Mouse (Mus musculus): ENCODE data around the gene H2-Aa. TPM values are rescaled to one million over a fixed set of nuclear protein-coding genes. Genes with fewer than 3 reads are reported as not detected.

The H2-Aa gene
- polyA plus RNA-seq, 1 experiment, result not detected

GRCm38 (mm10) chr17:34308161-34308560 is 20.5 kb upstream of the H2-Aa start:
- H3K36me3 ChIP-seq (ENCODE audit: control insufficient read depth, insufficient read depth), result no peaks in the 10 kb centered on the region
- H3K27me3 ChIP-seq (ENCODE audit: control insufficient read depth, insufficient read depth, insufficient read length), result peaks cover 12% of the 10 kb centered on the region
- no peak overlapping the region for H3ac ChIP-seq (ENCODE audit: control insufficient read depth, insufficient read length)
- no peaks in the 10 kb centered on the region for H3K79me2 ChIP-seq (ENCODE audit: control insufficient read depth, insufficient read depth)
- H3K4me3 ChIP-seq, result no peak overlapping the region
- no peak overlapping the region for H3K4me2 ChIP-seq (ENCODE audit: low read depth)
- TF ChIP-seq CEBPB (IDR thresholded peaks at IDR 0.05; ENCODE audit: insufficient read depth, poor library complexity, severe bottlenecking) (no peak), MAX (IDR thresholded peaks at IDR 0.05; ENCODE audit: low read depth) (no peak), E2F4 (IDR thresholded peaks at IDR 0.05; ENCODE audit: insufficient read depth) (no peak), MYOG (IDR thresholded peaks at IDR 0.05; ENCODE audit: control insufficient read depth in 1 of 3, insufficient read depth in 1 of 3, insufficient read length in 2 of 3, low read depth in 2 of 3) (no peak), MYOD1 (IDR thresholded peaks at IDR 0.05; ENCODE audit: control insufficient read depth in 1 of 3, insufficient read length in 2 of 3, low read depth in 2 of 3) (no peak), USF1 (IDR thresholded peaks at IDR 0.05; ENCODE audit: low read depth) (no peak)

- peaks cover 10% of the 10 kb centered on the region for H3K27me3 ChIP-seq (ENCODE audit: control insufficient read depth, insufficient read depth, insufficient read length)
- H3K36me3 ChIP-seq (ENCODE audit: control insufficient read depth, insufficient read depth), result no peaks in the 10 kb centered on the region
- no peak overlapping the region for H3ac ChIP-seq (ENCODE audit: control insufficient read depth, insufficient read length)
- no peak overlapping the region for H3K4me2 ChIP-seq (ENCODE audit: low read depth)
- H3K4me3 ChIP-seq, result no peak overlapping the region
- no peaks in the 10 kb centered on the region for H3K79me2 ChIP-seq (ENCODE audit: control insufficient read depth, insufficient read depth)
- no peak for TF ChIP-seq REST (IDR thresholded peaks at IDR 0.05; ENCODE audit: insufficient read depth, insufficient read length)
- no peak for TF ChIP-seq TCF12 (IDR thresholded peaks at IDR 0.05; ENCODE audit: insufficient read depth, poor library complexity, severe bottlenecking)
- TF ChIP-seq SRF (IDR thresholded peaks at IDR 0.05; ENCODE audit: control insufficient read depth, insufficient read length, low read depth), result no peak
- no peak for TF ChIP-seq MYOD1 (IDR thresholded peaks at IDR 0.05; ENCODE audit: control insufficient read depth in 1 of 3, insufficient read length in 2 of 3, low read depth in 2 of 3)
- TF ChIP-seq POLR2AphosphoS2 (IDR thresholded peaks at IDR 0.05; ENCODE audit: insufficient read length, low read depth), result no peak
- TF ChIP-seq POLR2A (IDR thresholded peaks at IDR 0.05; ENCODE audit: insufficient read length, low read depth), result no peak
- no peak for TF ChIP-seq USF1 (IDR thresholded peaks at IDR 0.05; ENCODE audit: low read depth)
- no peak for TF ChIP-seq MYOG (IDR thresholded peaks at IDR 0.05; ENCODE audit: control insufficient read depth in 1 of 3, insufficient read depth in 1 of 3, insufficient read length in 2 of 3, low read depth in 2 of 3)
- TF ChIP-seq E2F4 (IDR thresholded peaks at IDR 0.05; ENCODE audit: insufficient read depth), result no peak
- no peak for TF ChIP-seq MAX (IDR thresholded peaks at IDR 0.05; ENCODE audit: low read depth)
- no peak for TF ChIP-seq CEBPB (IDR thresholded peaks at IDR 0.05; ENCODE audit: insufficient read depth, poor library complexity, severe bottlenecking)
- no peak for TF ChIP-seq TCF3 (IDR thresholded peaks at IDR 0.05; ENCODE audit: insufficient read length, low read depth)
These were observed 19.6 kb upstream of the H2-Aa start for GRCm38 (mm10) chr17:34307216-34307615.

GRCm38 (mm10) chr17:34306407-34306806 is 18.8 kb upstream of the H2-Aa start:
- TF ChIP-seq TCF12 (IDR thresholded peaks at IDR 0.05; ENCODE audit: insufficient read depth, poor library complexity, severe bottlenecking), result no peak
- TF ChIP-seq POLR2A (IDR thresholded peaks at IDR 0.05; ENCODE audit: insufficient read length, low read depth), result no peak
- no peak for TF ChIP-seq REST (IDR thresholded peaks at IDR 0.05; ENCODE audit: insufficient read depth, insufficient read length)
- no peak for TF ChIP-seq MYOG (IDR thresholded peaks at IDR 0.05; ENCODE audit: control insufficient read depth in 1 of 3, insufficient read depth in 1 of 3, insufficient read length in 2 of 3, low read depth in 2 of 3)
- no peak for TF ChIP-seq SRF (IDR thresholded peaks at IDR 0.05; ENCODE audit: control insufficient read depth, insufficient read length, low read depth)
- TF ChIP-seq MAX (IDR thresholded peaks at IDR 0.05; ENCODE audit: low read depth), result no peak
- TF ChIP-seq USF1 (IDR thresholded peaks at IDR 0.05; ENCODE audit: low read depth), result no peak
- TF ChIP-seq POLR2AphosphoS2 (IDR thresholded peaks at IDR 0.05; ENCODE audit: insufficient read length, low read depth), result no peak

GRCm38 (mm10) chr17:34305380-34306030 is 17.9 kb upstream of the H2-Aa start, which contains the start of gene H2-Eb1:
Gene H2-Eb1 (plus strand): TSS chr17:34305867.
- peaks cover 6% of the 10 kb centered on the region for H3K27me3 ChIP-seq (ENCODE audit: control insufficient read depth, insufficient read depth, insufficient read length)
- TF ChIP-seq E2F4 (IDR thresholded peaks at IDR 0.05; ENCODE audit: insufficient read depth) (no peak), POLR2A (IDR thresholded peaks at IDR 0.05; ENCODE audit: insufficient read length, low read depth) (no peak), REST (IDR thresholded peaks at IDR 0.05; ENCODE audit: insufficient read depth, insufficient read length) (no peak), SRF (IDR thresholded peaks at IDR 0.05; ENCODE audit: control insufficient read depth, insufficient read length, low read depth) (no peak), TCF12 (IDR thresholded peaks at IDR 0.05; ENCODE audit: insufficient read depth, poor library complexity, severe bottlenecking) (no peak), POLR2AphosphoS2 (IDR thresholded peaks at IDR 0.05; ENCODE audit: insufficient read length, low read depth) (no peak)

More at GRCm38 (mm10) chr17:34306407-34306806, 18.8 kb upstream of the H2-Aa start:
- no peak overlapping the region for H3K4me3 ChIP-seq
- no peaks in the 10 kb centered on the region for H3K36me3 ChIP-seq (ENCODE audit: control insufficient read depth, insufficient read depth)
- H3K4me2 ChIP-seq (ENCODE audit: low read depth), result no peak overlapping the region
- no peaks in the 10 kb centered on the region for H3K79me2 ChIP-seq (ENCODE audit: control insufficient read depth, insufficient read depth)
- peaks cover 6% of the 10 kb centered on the region for H3K27me3 ChIP-seq (ENCODE audit: control insufficient read depth, insufficient read depth, insufficient read length)
- no peak overlapping the region for H3ac ChIP-seq (ENCODE audit: control insufficient read depth, insufficient read length)

GRCm38 (mm10) chr17:34304751-34305150 is 17.1 kb upstream of the H2-Aa start:
- Histone ChIP-seq H3K4me2 (ENCODE audit: low read depth) (no peak overlapping the region), H3K79me2 (ENCODE audit: control insufficient read depth, insufficient read depth) (no peaks in the 10 kb centered on the region), H3K36me3 (ENCODE audit: control insufficient read depth, insufficient read depth) (no peaks in the 10 kb centered on the region), H3K4me3 (no peak overlapping the region), H3ac (ENCODE audit: control insufficient read depth, insufficient read length) (no peak overlapping the region), H3K27me3 (ENCODE audit: control insufficient read depth, insufficient read depth, insufficient read length) (peaks cover 1% of the 10 kb centered on the region)
- TF ChIP-seq REST (IDR thresholded peaks at IDR 0.05; ENCODE audit: insufficient read depth, insufficient read length) (no peak), POLR2A (IDR thresholded peaks at IDR 0.05; ENCODE audit: insufficient read length, low read depth) (no peak), MYOG (IDR thresholded peaks at IDR 0.05; ENCODE audit: control insufficient read depth in 1 of 3, insufficient read depth in 1 of 3, insufficient read length in 2 of 3, low read depth in 2 of 3) (no peak), MAX (IDR thresholded peaks at IDR 0.05; ENCODE audit: low read depth) (no peak), E2F4 (IDR thresholded peaks at IDR 0.05; ENCODE audit: insufficient read depth) (no peak), TCF12 (IDR thresholded peaks at IDR 0.05; ENCODE audit: insufficient read depth, poor library complexity, severe bottlenecking) (no peak), SRF (IDR thresholded peaks at IDR 0.05; ENCODE audit: control insufficient read depth, insufficient read length, low read depth) (no peak), POLR2AphosphoS2 (IDR thresholded peaks at IDR 0.05; ENCODE audit: insufficient read length, low read depth) (no peak), USF1 (IDR thresholded peaks at IDR 0.05; ENCODE audit: low read depth) (no peak), CEBPB (IDR thresholded peaks at IDR 0.05; ENCODE audit: insufficient read depth, poor library complexity, severe bottlenecking) (no peak), TCF3 (IDR thresholded peaks at IDR 0.05; ENCODE audit: insufficient read length, low read depth) (no peak), MYOD1 (IDR thresholded peaks at IDR 0.05; ENCODE audit: control insufficient read depth in 1 of 3, insufficient read length in 2 of 3, low read depth in 2 of 3) (no peak)

More at GRCm38 (mm10) chr17:34305380-34306030, 17.9 kb upstream of the H2-Aa start, which contains the start of gene H2-Eb1:
- Histone ChIP-seq H3K4me2 (ENCODE audit: low read depth) (no peak within 1 kb of the TSS), H3K79me2 (ENCODE audit: control insufficient read depth, insufficient read depth) (no peaks in the 10 kb centered on the region), H3K36me3 (ENCODE audit: control insufficient read depth, insufficient read depth) (no peaks in the 10 kb centered on the region), H3K4me3 (no peak within 1 kb of the TSS), H3ac (ENCODE audit: control insufficient read depth, insufficient read length) (no peak within 1 kb of the TSS)
